ENCODE assay signal across 27 mouse cellular contexts in genomic region chr13:93560282-93560681, GRCm38 (mm10).
"Had no signal": no experiment of that assay in that cellular context is flagged by ENCODE, and none has a peak within 500 bp of the region (broad histone marks: within the 10 kb centered on the region; RNA-seq: fewer than 3 reads in every experiment).

No protein-coding gene starts in this region.

- H3K4me2 ChIP-seq: heart, embryonic 12.5 days; hindbrain, embryonic 12.5 days; hindbrain, embryonic 14.5 days; intestine, embryonic 15.5 days; limb, embryonic 13.5 days; limb, embryonic 15.5 days; liver, embryonic 12.5 days had no signal

- ATAC-seq: hindbrain, embryonic 16.5 days; inflammation-experienced regulatory T-cells, adult 6 months; intestine, embryonic 15.5 days; intestine, postnatal 0 days; liver, embryonic 12.5 days had no signal

- H3K4me1 ChIP-seq: heart, embryonic 12.5 days; hindbrain, embryonic 10.5 days; hindbrain, embryonic 12.5 days; intestine, embryonic 15.5 days; limb, embryonic 13.5 days; limb, embryonic 15.5 days; liver, embryonic 12.5 days had no signal

- H3K27ac ChIP-seq: gastrocnemius, adult 2 months; heart, adult 2 months; hindbrain, embryonic 10.5 days; hindbrain, embryonic 12.5 days; hindbrain, embryonic 14.5 days; intestine, embryonic 15.5 days; layer of hippocampus, adult 2 months; left cerebral cortex, adult 2 months; limb, embryonic 13.5 days; limb, embryonic 15.5 days; liver, embryonic 12.5 days; liver, embryonic 14.5 days had no signal

- H3K9ac ChIP-seq: heart, embryonic 12.5 days; hindbrain, embryonic 12.5 days; hindbrain, embryonic 14.5 days; intestine, embryonic 15.5 days; limb, embryonic 13.5 days; limb, embryonic 15.5 days; liver, embryonic 12.5 days; liver, embryonic 14.5 days had no signal

- DNase-seq: gastrocnemius, adult 2 months; gastrocnemius, postnatal 10 days; gastrocnemius, postnatal 25 days; heart, adult 2 months; heart, postnatal 10 days; heart, postnatal 4 days; kidney, adult 18-20 months; kidney, adult 8-10 months; kidney, postnatal 10 days; kidney, postnatal 25 days; kidney, postnatal 4 days; layer of hippocampus, postnatal 36 days; left cerebral cortex, postnatal 4 days had no signal

- H3K9me3 ChIP-seq: heart, embryonic 12.5 days; hindbrain, embryonic 10.5 days; hindbrain, embryonic 12.5 days; intestine, embryonic 15.5 days; limb, embryonic 13.5 days; limb, embryonic 15.5 days; liver, embryonic 12.5 days had no signal

- H3K36me3 ChIP-seq: heart, embryonic 12.5 days; hindbrain, embryonic 10.5 days; hindbrain, embryonic 12.5 days; intestine, embryonic 15.5 days; limb, embryonic 13.5 days; limb, embryonic 15.5 days; liver, embryonic 12.5 days had no signal

- H3K27me3 ChIP-seq: heart, embryonic 12.5 days; hindbrain, embryonic 12.5 days; intestine, embryonic 15.5 days; limb, embryonic 13.5 days; limb, embryonic 15.5 days; liver, embryonic 12.5 days had no signal

- H3K4me3 ChIP-seq: gastrocnemius, adult 2 months; heart, adult 2 months; heart, embryonic 12.5 days; hindbrain, embryonic 10.5 days; hindbrain, embryonic 12.5 days; intestine, embryonic 15.5 days; layer of hippocampus, adult 2 months; left cerebral cortex, adult 2 months; limb, embryonic 13.5 days; limb, embryonic 15.5 days; liver, embryonic 12.5 days had no signal
